ENCODE assay signal across 8 mouse cellular contexts in genomic region chr4:122961100-122961567, GRCm38 (mm10). TPM values are rescaled to one million over a fixed set of nuclear protein-coding genes. Genes with fewer than 3 reads are reported as not detected.
DNase-seq lines count a peak whose midpoint lies in the region; ATAC-seq and TF ChIP-seq lines count a peak whose summit lies in the region.

Gene Mfsd2a, minus strand, starts transcription at chr4:122961188.

- TF ChIP-seq CTCF in heart, postnatal 0 days (IDR thresholded peaks at IDR 0.05; ENCODE audit: low read depth) = no peak

- peak within 1 kb of the TSS; percentile 100 for H3K4me2 ChIP-seq in embryonic facial prominence, embryonic 15.5 days (replicated peaks)
- H3K4me2 ChIP-seq in heart, postnatal 0 days (ENCODE audit: low read depth, low read length) = peak within 1 kb of the TSS; percentile 78
- H3K4me2 ChIP-seq in liver, embryonic 12.5 days = peak within 1 kb of the TSS; percentile 69

- H3K36me3 ChIP-seq in embryonic facial prominence, embryonic 15.5 days = no peaks in the 10 kb centered on the region
- no peaks in the 10 kb centered on the region for H3K36me3 ChIP-seq in heart, postnatal 0 days (replicated peaks; ENCODE audit: control insufficient read depth, insufficient read depth, low read length)
- H3K36me3 ChIP-seq in liver, embryonic 12.5 days = no peaks in the 10 kb centered on the region

- peak; percentile 75 for ATAC-seq in embryonic facial prominence, embryonic 15.5 days (ENCODE audit: insufficient number of reproducible peaks, low FRiP score, low TSS enrichment, low read depth)
- ATAC-seq in heart, postnatal 0 days (ENCODE audit: insufficient read depth, low read depth) = peak; percentile 24
- peak; percentile 32; the same call in 1 of the 2 replicates for ATAC-seq in liver, embryonic 12.5 days
- ATAC-seq in monocyte, adult 5-6 weeks (replicated peaks; ENCODE audit: insufficient number of reproducible peaks, low FRiP score, low TSS enrichment, poor library complexity, severe bottlenecking) = 0 out of 2 replicates have a peak, but pooled peaks have one; percentile 20

- H3K9ac ChIP-seq in embryonic facial prominence, embryonic 15.5 days = peak within 1 kb of the TSS; percentile 57
- H3K9ac ChIP-seq in heart, postnatal 0 days (replicated peaks; ENCODE audit: low read depth, low read length) = peak within 1 kb of the TSS; percentile 6; the same call in 1 of the 2 replicates
- no peak within 1 kb of the TSS for H3K9ac ChIP-seq in liver, embryonic 12.5 days

- peak within 1 kb of the TSS; percentile 45; the same call in 1 of the 2 replicates for H3K27ac ChIP-seq in embryonic facial prominence, embryonic 15.5 days (replicated peaks)
- no peak within 1 kb of the TSS for H3K27ac ChIP-seq in heart, postnatal 0 days (ENCODE audit: low read depth)
- no peak within 1 kb of the TSS for H3K27ac ChIP-seq in liver, embryonic 12.5 days

- TF ChIP-seq EP300 in heart, postnatal 0 days (IDR thresholded peaks at IDR 0.05; ENCODE audit: low read depth) = no peak

- peaks cover 6% of the 10 kb centered on the region; the same call in 1 of the 2 replicates for H3K27me3 ChIP-seq in embryonic facial prominence, embryonic 15.5 days
- H3K27me3 ChIP-seq in heart, postnatal 0 days (ENCODE audit: control insufficient read depth, insufficient read depth, low read length) = peaks cover 34% of the 10 kb centered on the region
- H3K27me3 ChIP-seq in liver, embryonic 12.5 days (replicated peaks) = peaks cover 83% of the 10 kb centered on the region

- no peaks in the 10 kb centered on the region for H3K9me3 ChIP-seq in embryonic facial prominence, embryonic 15.5 days (replicated peaks)
- no peaks in the 10 kb centered on the region for H3K9me3 ChIP-seq in heart, postnatal 0 days (replicated peaks; ENCODE audit: control insufficient read depth, low read length)
- no peaks in the 10 kb centered on the region for H3K9me3 ChIP-seq in liver, embryonic 12.5 days (replicated peaks)

- H3K4me3 ChIP-seq in embryonic facial prominence, embryonic 15.5 days (replicated peaks) = peak within 1 kb of the TSS; percentile 67
- peak within 1 kb of the TSS; percentile 47 for H3K4me3 ChIP-seq in heart, postnatal 0 days (ENCODE audit: low read depth, low read length)
- peak within 1 kb of the TSS; percentile 46 for H3K4me3 ChIP-seq in liver, embryonic 12.5 days

- peak; percentile 82 for DNase-seq in A20 (ENCODE audit: low read depth, low spot score)
- DNase-seq in T-cell, adult 2 months (ENCODE audit: low spot score) = peak; percentile 45
- no peak for DNase-seq in heart, postnatal 0 days (ENCODE audit: low spot score)
- DNase-seq in kidney, postnatal 14 days = peak; percentile 59
- DNase-seq in thymus, adult 18-20 months = peak; percentile 28 to 36

- H3K4me1 ChIP-seq in embryonic facial prominence, embryonic 15.5 days = peaks cover 24% of the 10 kb centered on the region
- peaks cover 13% of the 10 kb centered on the region; the same call in 1 of the 2 replicates for H3K4me1 ChIP-seq in heart, postnatal 0 days (ENCODE audit: control insufficient read depth, insufficient read depth)
- H3K4me1 ChIP-seq in liver, embryonic 12.5 days = peaks cover 23% of the 10 kb centered on the region

- WGBS in embryonic facial prominence, embryonic 15.5 days = 2% methylated on average over 27 of the region's 27 CpGs
- WGBS in heart, postnatal 0 days = 1% methylated on average over 27 of the region's 27 CpGs
- under 1% methylated on average over 27 of the region's 27 CpGs for WGBS in liver, embryonic 12.5 days (ENCODE audit: insufficient replicate concordance)

RNA-seq across cellular contexts. Expression of gene Mfsd2a, which starts in this region (rescaled TPM):
- 10.5 and 11.4 TPM in 2 replicates for polyA plus RNA-seq in embryonic facial prominence, embryonic 15.5 days (2015; fragmentation: Nextera tagmentation; extraction: Ambion mirVana)
- not detected in 2 replicates for total RNA-seq in heart, postnatal 0 days (2014; rRNA removed; ENCODE audit: low replicate concordance)
- 0.19 and 0.20 TPM in 2 replicates for polyA plus RNA-seq in heart, postnatal 0 days (2015; fragmentation: Nextera tagmentation; extraction: Ambion mirVana)
- polyA plus RNA-seq in liver, embryonic 12.5 days (2016; fragmentation: Nextera tagmentation; extraction: Ambion mirVana) = 0.14 and 0.28 TPM in 2 replicates
- total RNA-seq in monocyte, adult 5-6 weeks (2017) = not detected in 3 replicates

Comparison
In these comparisons a context has a peak if more than half of its experiments do, and no peak if none do; other contexts are left out.
1. Peak in ATAC-seq, H3K4me3 ChIP-seq, H3K9ac ChIP-seq and H3K4me2 ChIP-seq in heart, postnatal 0 days; RNA of the gene not detected or under 1 TPM.
2. Peak in ATAC-seq, H3K4me3 ChIP-seq and H3K4me2 ChIP-seq in liver, embryonic 12.5 days; RNA of the gene not detected or under 1 TPM.
3. Peak in ATAC-seq in monocyte, adult 5-6 weeks; RNA of the gene not detected or under 1 TPM.
4. ATAC-seq: peak in every context shown above with its lines; median percentile 75 in embryonic facial prominence, embryonic 15.5 days; 32 in liver, embryonic 12.5 days; 24 in heart, postnatal 0 days; 20 in monocyte, adult 5-6 weeks.